8 mouse cellular contexts compared by ENCODE assay signal in the genomic region with DNA sequence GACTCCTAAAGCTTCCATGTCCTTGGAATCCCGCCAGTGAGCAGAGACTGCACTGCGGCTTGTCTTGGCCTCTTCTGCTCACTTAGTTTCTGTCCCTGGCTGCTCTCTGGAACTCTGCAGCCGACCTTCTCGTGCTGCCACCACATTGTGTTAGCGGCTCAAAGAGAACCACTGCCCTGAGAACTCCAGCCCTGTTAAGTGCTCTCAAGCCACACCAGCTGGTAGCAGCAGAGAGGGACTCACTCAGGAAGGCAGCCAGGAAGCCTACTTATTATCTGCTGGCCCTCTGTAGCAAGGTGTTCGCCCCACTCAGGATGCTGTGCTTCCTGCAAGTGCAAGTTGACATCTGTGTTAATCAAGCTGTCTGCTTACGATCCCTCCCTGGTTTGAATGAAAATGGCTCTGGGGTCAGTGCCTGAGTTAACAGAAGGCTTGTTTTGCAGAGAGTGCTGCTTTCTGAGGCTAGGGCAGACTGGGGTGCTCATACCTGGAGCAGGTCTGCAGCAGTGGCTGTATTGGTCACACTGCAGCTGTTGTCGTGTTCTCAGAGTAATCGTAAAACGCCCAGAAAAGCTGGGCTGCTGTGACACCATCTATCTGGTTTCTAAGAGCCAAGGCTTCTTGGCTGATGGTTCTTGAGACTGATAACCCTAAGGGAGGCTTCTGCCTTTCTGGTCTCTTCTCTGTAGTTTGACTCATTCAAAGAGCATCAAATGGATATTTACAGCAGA. TPM values are rescaled to one million over a fixed set of nuclear protein-coding genes. Genes with fewer than 3 reads are reported as not detected.
DNase-seq lines count a peak whose midpoint lies in the region; ATAC-seq lines count a peak whose summit lies in the region.

No protein-coding gene starts in this region.

- peak overlapping the region; percentile 48 for H3K4me2 ChIP-seq in lung, embryonic 15.5 days

- peaks cover 20% of the 10 kb centered on the region for H3K36me3 ChIP-seq in heart, embryonic 10.5 days
- peaks cover 11% of the 10 kb centered on the region for H3K36me3 ChIP-seq in lung, embryonic 15.5 days

- peak; percentile 57 to 61 for DNase-seq in right cerebral cortex, postnatal 10 days (ENCODE audit: low spot score in 2 of 2)
- DNase-seq in right cerebral cortex, postnatal 25 days = no peak
- DNase-seq in cerebellum, adult 9-10 months = peak; percentile 78
- DNase-seq in heart, embryonic 10.5 days (ENCODE audit: low spot score) = no peak
- DNase-seq in kidney, postnatal 10 days = peak; percentile 74
- DNase-seq in thymus, postnatal 36 days = no peak

- H3K27ac ChIP-seq in heart, embryonic 10.5 days = peak overlapping the region; percentile 69
- peak overlapping the region; percentile 54; the same call in 1 of the 2 replicates for H3K27ac ChIP-seq in lung, embryonic 15.5 days

- no peak overlapping the region for H3K9ac ChIP-seq in lung, embryonic 15.5 days

- H3K27me3 ChIP-seq in heart, embryonic 10.5 days (ENCODE audit: insufficient read depth, poor library complexity, severe bottlenecking) = no peaks in the 10 kb centered on the region
- H3K27me3 ChIP-seq in lung, embryonic 15.5 days = no peaks in the 10 kb centered on the region

- 47% methylated on average over 10 of the region's 10 CpGs for WGBS in heart, embryonic 10.5 days
- WGBS in lung, embryonic 15.5 days = 31% methylated on average over 10 of the region's 10 CpGs

- ATAC-seq in lung, embryonic 15.5 days (ENCODE audit: borderline replicate concordance, extremely low read depth, low FRiP score, low TSS enrichment) = peak; percentile 85; the same call in 1 of the 2 replicates
- ATAC-seq in CD4-positive, CD25-positive, alpha-beta regulatory T cell, adult 4 months = no peak

- peak overlapping the region; percentile 28; the same call in 1 of the 2 replicates for H3K4me3 ChIP-seq in heart, embryonic 10.5 days
- H3K4me3 ChIP-seq in lung, embryonic 15.5 days = peak overlapping the region; percentile 19; the same call in 1 of the 2 replicates

- H3K4me1 ChIP-seq in heart, embryonic 10.5 days = peaks cover 39% of the 10 kb centered on the region
- H3K4me1 ChIP-seq in lung, embryonic 15.5 days = peaks cover 33% of the 10 kb centered on the region

- 0 out of 2 replicates have a peak, but pooled peaks cover 2% of the 10 kb centered on the region for H3K9me3 ChIP-seq in heart, embryonic 10.5 days
- H3K9me3 ChIP-seq in lung, embryonic 15.5 days = peaks cover 3% of the 10 kb centered on the region; the same call in 1 of the 2 replicates

RNA-seq across cellular contexts. Expression of a gene that starts 15.3 kb away (rescaled TPM):
- 20.8 and 23.1 TPM in 2 replicates for polyA plus RNA-seq in heart, embryonic 10.5 days (2016; fragmentation: Nextera tagmentation; extraction: Ambion mirVana)
- polyA plus RNA-seq in lung, embryonic 15.5 days (2015; fragmentation: Nextera tagmentation; extraction: Ambion mirVana) = 19.7 and 20.4 TPM in 2 replicates
- polyA plus RNA-seq in CD4-positive, CD25-positive, alpha-beta regulatory T cell, adult 4 months (2017; shearing (Covaris generic)) = 10 to 100 TPM; 18.4 to 30.8 TPM

Comparison
In these comparisons a context has a peak if more than half of its experiments do, and no peak if none do; other contexts are left out.
1. DNase-seq: peak in right cerebral cortex, postnatal 10 days (2 of 2), cerebellum, adult 9-10 months (single experiment) and kidney, postnatal 10 days (single experiment); none in right cerebral cortex, postnatal 25 days (single experiment), heart, embryonic 10.5 days (single experiment) and thymus, postnatal 36 days (0 of 2).